Mouse (Mus musculus): ENCODE results near the gene Thsd4. TPM values are rescaled to one million over a fixed set of nuclear protein-coding genes. Genes with fewer than 3 reads are reported as not detected.

Thsd4 gene
- polyA plus RNA-seq, 1 experiment from 2014 or later, result 3.0 TPM

- Histone ChIP-seq H3K27ac (replicated peaks; ENCODE audit: low read depth, low read length) (no peak overlapping the region), H3K4me2 (ENCODE audit: low read depth, low read length) (no peak overlapping the region), H3K4me1 (ENCODE audit: control insufficient read depth, insufficient read depth, low read length) (no peaks in the 10 kb centered on the region), H3K4me3 (ENCODE audit: low read depth, low read length) (no peak overlapping the region), H3K9ac (replicated peaks; ENCODE audit: low read length) (no peak overlapping the region), H3K27me3 (ENCODE audit: control insufficient read depth, insufficient read depth, low read length) (no peaks in the 10 kb centered on the region), H3K36me3 (replicated peaks; ENCODE audit: control insufficient read depth, insufficient read depth, low read depth, low read length) (no peaks in the 10 kb centered on the region), H3K9me3 (replicated peaks; ENCODE audit: control insufficient read depth, low read length) (no peaks in the 10 kb centered on the region)
- ATAC-seq (replicated peaks; ENCODE audit: insufficient number of reproducible peaks, low FRiP score, low TSS enrichment, low read depth), result no peak
- WGBS, result 97% methylated on average over 2 of the region's 2 CpGs
- DNase-seq (ENCODE audit: low spot score), result no peak
Observed at GRCm38 (mm10) chr9:60305204-60305840, 216.5 kb downstream of the Thsd4 start.

- no peaks in the 10 kb centered on the region for H3K27me3 ChIP-seq (ENCODE audit: control insufficient read depth, insufficient read depth, low read length)
- H3K9me3 ChIP-seq (replicated peaks; ENCODE audit: control insufficient read depth, low read length), result no peaks in the 10 kb centered on the region
- no peak overlapping the region for H3K4me3 ChIP-seq (ENCODE audit: low read depth, low read length)
- no peaks in the 10 kb centered on the region for H3K4me1 ChIP-seq (ENCODE audit: control insufficient read depth, insufficient read depth, low read length)
- DNase-seq (ENCODE audit: low spot score) (no peak), ATAC-seq (replicated peaks; ENCODE audit: insufficient number of reproducible peaks, low FRiP score, low TSS enrichment, low read depth) (no peak)
- no peaks in the 10 kb centered on the region for H3K36me3 ChIP-seq (replicated peaks; ENCODE audit: control insufficient read depth, insufficient read depth, low read depth, low read length)
- no peak overlapping the region for H3K27ac ChIP-seq (replicated peaks; ENCODE audit: low read depth, low read length)
- no peak overlapping the region for H3K9ac ChIP-seq (replicated peaks; ENCODE audit: low read length)
- 81% methylated on average over 2 of the region's 2 CpGs for WGBS
- no peak overlapping the region for H3K4me2 ChIP-seq (ENCODE audit: low read depth, low read length)
Observed at GRCm38 (mm10) chr9:60296276-60296675, 225.6 kb downstream of the Thsd4 start.

- no peak overlapping the region for H3K9ac ChIP-seq (replicated peaks; ENCODE audit: low read length)
- no peaks in the 10 kb centered on the region for H3K9me3 ChIP-seq (replicated peaks; ENCODE audit: control insufficient read depth, low read length)
- H3K4me3 ChIP-seq (ENCODE audit: low read depth, low read length), result no peak overlapping the region
- no peak for ATAC-seq (replicated peaks; ENCODE audit: insufficient number of reproducible peaks, low FRiP score, low TSS enrichment, low read depth)
- no peak for DNase-seq (ENCODE audit: low spot score)
- H3K36me3 ChIP-seq (replicated peaks; ENCODE audit: control insufficient read depth, insufficient read depth, low read depth, low read length), result no peaks in the 10 kb centered on the region
- no peak overlapping the region for H3K27ac ChIP-seq (replicated peaks; ENCODE audit: low read depth, low read length)
- 61% methylated on average over 6 of the region's 6 CpGs for WGBS
- H3K4me1 ChIP-seq (ENCODE audit: control insufficient read depth, insufficient read depth, low read length), result no peaks in the 10 kb centered on the region
- H3K4me2 ChIP-seq (ENCODE audit: low read depth, low read length), result no peak overlapping the region
- no peaks in the 10 kb centered on the region for H3K27me3 ChIP-seq (ENCODE audit: control insufficient read depth, insufficient read depth, low read length)
Observed at GRCm38 (mm10) chr9:60295199-60295598, 226.6 kb downstream of the Thsd4 start.

- 75% methylated on average over 6 of the region's 6 CpGs for WGBS
- H3K27ac ChIP-seq (replicated peaks; ENCODE audit: low read depth, low read length), result no peak overlapping the region
- no peaks in the 10 kb centered on the region for H3K36me3 ChIP-seq (replicated peaks; ENCODE audit: control insufficient read depth, insufficient read depth, low read depth, low read length)
- H3K9ac ChIP-seq (replicated peaks; ENCODE audit: low read length), result no peak overlapping the region
- DNase-seq (ENCODE audit: low spot score) (no peak), ATAC-seq (replicated peaks; ENCODE audit: insufficient number of reproducible peaks, low FRiP score, low TSS enrichment, low read depth) (no peak)
- no peak overlapping the region for H3K4me2 ChIP-seq (ENCODE audit: low read depth, low read length)
- H3K27me3 ChIP-seq (ENCODE audit: control insufficient read depth, insufficient read depth, low read length), result no peaks in the 10 kb centered on the region
- H3K9me3 ChIP-seq (replicated peaks; ENCODE audit: control insufficient read depth, low read length), result no peaks in the 10 kb centered on the region
- no peak overlapping the region for H3K4me3 ChIP-seq (ENCODE audit: low read depth, low read length)
- H3K4me1 ChIP-seq (ENCODE audit: control insufficient read depth, insufficient read depth, low read length), result no peaks in the 10 kb centered on the region
Observed at GRCm38 (mm10) chr9:60293129-60293528, 228.7 kb downstream of the Thsd4 start.

- Histone ChIP-seq H3K36me3 (replicated peaks; ENCODE audit: control insufficient read depth, insufficient read depth, low read depth, low read length) (no peaks in the 10 kb centered on the region), H3K4me2 (ENCODE audit: low read depth, low read length) (no peak overlapping the region), H3K27me3 (ENCODE audit: control insufficient read depth, insufficient read depth, low read length) (no peaks in the 10 kb centered on the region), H3K9me3 (replicated peaks; ENCODE audit: control insufficient read depth, low read length) (no peaks in the 10 kb centered on the region), H3K4me1 (ENCODE audit: control insufficient read depth, insufficient read depth, low read length) (no peaks in the 10 kb centered on the region), H3K9ac (replicated peaks; ENCODE audit: low read length) (no peak overlapping the region), H3K27ac (replicated peaks; ENCODE audit: low read depth, low read length) (no peak overlapping the region), H3K4me3 (ENCODE audit: low read depth, low read length) (no peak overlapping the region)
- 65% methylated on average over 8 of the region's 8 CpGs for WGBS
- ATAC-seq (replicated peaks; ENCODE audit: insufficient number of reproducible peaks, low FRiP score, low TSS enrichment, low read depth) (no peak), DNase-seq (ENCODE audit: low spot score) (no peak)
Observed at GRCm38 (mm10) chr9:60290780-60291179, 231.1 kb downstream of the Thsd4 start.

GRCm38 (mm10) chr9:60288789-60289188 is 233.1 kb downstream of the Thsd4 start:
- Histone ChIP-seq H3K9me3 (replicated peaks; ENCODE audit: control insufficient read depth, low read length) (no peaks in the 10 kb centered on the region), H3K4me3 (ENCODE audit: low read depth, low read length) (no peak overlapping the region), H3K4me2 (ENCODE audit: low read depth, low read length) (no peak overlapping the region), H3K27ac (replicated peaks; ENCODE audit: low read depth, low read length) (no peak overlapping the region), H3K9ac (replicated peaks; ENCODE audit: low read length) (no peak overlapping the region), H3K36me3 (replicated peaks; ENCODE audit: control insufficient read depth, insufficient read depth, low read depth, low read length) (no peaks in the 10 kb centered on the region), H3K27me3 (ENCODE audit: control insufficient read depth, insufficient read depth, low read length) (no peaks in the 10 kb centered on the region), H3K4me1 (ENCODE audit: control insufficient read depth, insufficient read depth, low read length) (no peaks in the 10 kb centered on the region)
- 60% methylated on average over 12 of the region's 12 CpGs for WGBS
- no peak for ATAC-seq (replicated peaks; ENCODE audit: insufficient number of reproducible peaks, low FRiP score, low TSS enrichment, low read depth)
- DNase-seq (ENCODE audit: low spot score), result no peak

GRCm38 (mm10) chr9:60286390-60286789 is 235.5 kb downstream of the Thsd4 start:
- DNase-seq (ENCODE audit: low spot score) (no peak), ATAC-seq (replicated peaks; ENCODE audit: insufficient number of reproducible peaks, low FRiP score, low TSS enrichment, low read depth) (no peak)
- no peak overlapping the region for H3K9ac ChIP-seq (replicated peaks; ENCODE audit: low read length)
- H3K27me3 ChIP-seq (ENCODE audit: control insufficient read depth, insufficient read depth, low read length), result no peaks in the 10 kb centered on the region
- no peaks in the 10 kb centered on the region for H3K36me3 ChIP-seq (replicated peaks; ENCODE audit: control insufficient read depth, insufficient read depth, low read depth, low read length)
- no peak overlapping the region for H3K27ac ChIP-seq (replicated peaks; ENCODE audit: low read depth, low read length)
- 98% methylated on average over 3 of the region's 3 CpGs for WGBS
- no peak overlapping the region for H3K4me3 ChIP-seq (ENCODE audit: low read depth, low read length)
- no peak overlapping the region for H3K4me2 ChIP-seq (ENCODE audit: low read depth, low read length)
- H3K9me3 ChIP-seq (replicated peaks; ENCODE audit: control insufficient read depth, low read length), result no peaks in the 10 kb centered on the region
- no peaks in the 10 kb centered on the region for H3K4me1 ChIP-seq (ENCODE audit: control insufficient read depth, insufficient read depth, low read length)

GRCm38 (mm10) chr9:60285047-60285462 is 236.8 kb downstream of the Thsd4 start:
- ATAC-seq (replicated peaks; ENCODE audit: insufficient number of reproducible peaks, low FRiP score, low TSS enrichment, low read depth), result no peak
- no peak overlapping the region for H3K9ac ChIP-seq (replicated peaks; ENCODE audit: low read length)
- no peaks in the 10 kb centered on the region for H3K9me3 ChIP-seq (replicated peaks; ENCODE audit: control insufficient read depth, low read length)
- no peak for DNase-seq (ENCODE audit: low spot score)
- H3K27ac ChIP-seq (replicated peaks; ENCODE audit: low read depth, low read length), result no peak overlapping the region
- 28% methylated on average over 3 of the region's 3 CpGs for WGBS
- H3K4me1 ChIP-seq (ENCODE audit: control insufficient read depth, insufficient read depth, low read length), result no peaks in the 10 kb centered on the region
- no peak overlapping the region for H3K4me2 ChIP-seq (ENCODE audit: low read depth, low read length)
- no peaks in the 10 kb centered on the region for H3K27me3 ChIP-seq (ENCODE audit: control insufficient read depth, insufficient read depth, low read length)
- no peak overlapping the region for H3K4me3 ChIP-seq (ENCODE audit: low read depth, low read length)
- no peaks in the 10 kb centered on the region for H3K36me3 ChIP-seq (replicated peaks; ENCODE audit: control insufficient read depth, insufficient read depth, low read depth, low read length)
